Comparison of ENCODE assay signal across 12 mouse cellular contexts in genomic region chr5:134410307-134410836, GRCm38 (mm10). TPM values are rescaled to one million over a fixed set of nuclear protein-coding genes. Genes with fewer than 3 reads are reported as not detected.
A peak's percentile ranks its signal among the peaks of the same experiment; 100 is the strongest.
DNase-seq lines count a peak whose midpoint lies in the region; ATAC-seq and TF ChIP-seq lines count a peak whose summit lies in the region.
"Had no signal": no experiment of that assay in that cellular context is flagged by ENCODE, and none has a peak within 500 bp of the region (broad histone marks: within the 10 kb centered on the region; RNA-seq: fewer than 3 reads in every experiment).

No protein-coding gene starts in this region.

- no peak for DNase-seq in heart, adult 2 months
- no peak for DNase-seq in midbrain, embryonic 11.5 days (ENCODE audit: low spot score, missing footprints)
- DNase-seq in spleen, adult 12 weeks (ENCODE audit: low spot score), result no peak
- DNase-seq: gastrocnemius, postnatal 10 days; heart, postnatal 4 days had no signal

- intact Hi-C loops in heart, adult 2 months (cut with DNase I), result no loop called here

- H3K36me3 ChIP-seq in heart, embryonic 14.5 days (ENCODE audit: control insufficient read depth, insufficient read depth, low read length), result peaks cover 87% of the 10 kb centered on the region
- H3K36me3 ChIP-seq in heart, adult 2 months (ENCODE audit: control insufficient read depth, insufficient read depth, low read length), result no peaks in the 10 kb centered on the region; the same call in 1 of the 2 replicates
- peaks cover 60% of the 10 kb centered on the region for H3K36me3 ChIP-seq in midbrain, embryonic 11.5 days (ENCODE audit: control insufficient read depth, insufficient read depth, low read length)
- H3K36me3 ChIP-seq in midbrain, embryonic 16.5 days (ENCODE audit: control insufficient read depth, insufficient read depth, low read length), result peaks cover 54% of the 10 kb centered on the region
- peaks cover 58% of the 10 kb centered on the region for H3K36me3 ChIP-seq in intestine, embryonic 15.5 days

- H3K4me3 ChIP-seq in heart, embryonic 14.5 days (ENCODE audit: control insufficient read depth in 1 of 2, insufficient read depth in 1 of 2, low read depth in 1 of 2, low read length in 2 of 2), result no peak overlapping the region
- H3K4me3 ChIP-seq in heart, adult 2 months, result no peak overlapping the region
- no peak overlapping the region for H3K4me3 ChIP-seq in midbrain, embryonic 11.5 days (ENCODE audit: low read depth, low read length)
- no peak overlapping the region for H3K4me3 ChIP-seq in midbrain, embryonic 16.5 days (ENCODE audit: low read depth, low read length)
- no peak overlapping the region for H3K4me3 ChIP-seq in intestine, embryonic 15.5 days (replicated peaks)
- H3K4me3 ChIP-seq: forebrain, embryonic 10.5 days; myocyte had no signal

- no peak overlapping the region for H3K27ac ChIP-seq in heart, embryonic 14.5 days (replicated peaks in 1 of 2; ENCODE audit: control insufficient read depth in 1 of 2, insufficient read depth in 1 of 2, low read depth in 2 of 2, low read length in 2 of 2)
- H3K27ac ChIP-seq in heart, adult 2 months, result no peak overlapping the region
- no peak overlapping the region for H3K27ac ChIP-seq in midbrain, embryonic 11.5 days (ENCODE audit: low read depth, low read length)
- no peak overlapping the region for H3K27ac ChIP-seq in midbrain, embryonic 16.5 days (ENCODE audit: low read length)
- H3K27ac ChIP-seq in intestine, embryonic 15.5 days, result no peak overlapping the region
- H3K27ac ChIP-seq: forebrain, embryonic 10.5 days had no signal

- ATAC-seq in heart, embryonic 14.5 days (ENCODE audit: insufficient number of reproducible peaks, insufficient read depth, low FRiP score, low read depth), result 0 out of 2 replicates have a peak, but pooled peaks have one; percentile 20
- 0 out of 2 replicates have a peak, but pooled peaks have one; percentile 11 for ATAC-seq in midbrain, embryonic 11.5 days (ENCODE audit: low FRiP score)
- no peak for ATAC-seq in midbrain, embryonic 16.5 days
- peak; percentile 30 for ATAC-seq in intestine, embryonic 15.5 days
- ATAC-seq in megakaryocyte progenitor cell, adult 5-6 weeks (replicated peaks; ENCODE audit: poor library complexity), result peak; percentile 59
- no peak for ATAC-seq in granulocyte monocyte progenitor cell, adult 5-6 weeks (replicated peaks; ENCODE audit: poor library complexity, severe bottlenecking)

- no peaks in the 10 kb centered on the region for H3K9me3 ChIP-seq in heart, embryonic 14.5 days (ENCODE audit: control insufficient read depth, low read length)
- H3K9me3 ChIP-seq in midbrain, embryonic 11.5 days (ENCODE audit: control insufficient read depth, low read length), result no peaks in the 10 kb centered on the region
- H3K9me3 ChIP-seq in midbrain, embryonic 16.5 days (replicated peaks; ENCODE audit: control insufficient read depth, low read length, poor library complexity, severe bottlenecking), result no peaks in the 10 kb centered on the region
- no peaks in the 10 kb centered on the region for H3K9me3 ChIP-seq in intestine, embryonic 15.5 days
- H3K9me3 ChIP-seq: forebrain, embryonic 10.5 days had no signal

- TF ChIP-seq CTCF in heart, adult 2 months (IDR thresholded peaks at IDR 0.05), result no peak

- H3K4me1 ChIP-seq in heart, embryonic 14.5 days (ENCODE audit: control insufficient read depth in 2 of 2, insufficient read depth in 2 of 2, low read length in 2 of 2), result peaks cover 4 to 16% of the 10 kb centered on the region in 2 experiments
- no peaks in the 10 kb centered on the region for H3K4me1 ChIP-seq in heart, adult 2 months (ENCODE audit: control insufficient read depth, insufficient read depth, low read length)
- no peaks in the 10 kb centered on the region for H3K4me1 ChIP-seq in midbrain, embryonic 11.5 days (ENCODE audit: control insufficient read depth, insufficient read depth, low read length)
- no peaks in the 10 kb centered on the region for H3K4me1 ChIP-seq in midbrain, embryonic 16.5 days (ENCODE audit: control insufficient read depth, insufficient read depth, low read length)
- no peaks in the 10 kb centered on the region for H3K4me1 ChIP-seq in intestine, embryonic 15.5 days (replicated peaks)
- H3K4me1 ChIP-seq: forebrain, embryonic 10.5 days had no signal

- TF ChIP-seq POLR2A in heart, adult 2 months (IDR thresholded peaks at IDR 0.05; ENCODE audit: insufficient read depth, low read depth, low read length), result no peak

- H3K4me2 ChIP-seq in heart, embryonic 14.5 days (ENCODE audit: low read length), result no peak overlapping the region
- H3K4me2 ChIP-seq in midbrain, embryonic 11.5 days, result no peak overlapping the region
- H3K4me2 ChIP-seq in midbrain, embryonic 16.5 days (ENCODE audit: low read length), result no peak overlapping the region
- no peak overlapping the region for H3K4me2 ChIP-seq in intestine, embryonic 15.5 days (replicated peaks)

- H3K9ac ChIP-seq in heart, embryonic 14.5 days (ENCODE audit: low read length), result no peak overlapping the region
- no peak overlapping the region for H3K9ac ChIP-seq in heart, adult 2 months (ENCODE audit: low read depth, low read length)
- no peak overlapping the region for H3K9ac ChIP-seq in midbrain, embryonic 11.5 days (ENCODE audit: low read length)
- no peak overlapping the region for H3K9ac ChIP-seq in midbrain, embryonic 16.5 days (ENCODE audit: low read depth, low read length)
- no peak overlapping the region for H3K9ac ChIP-seq in intestine, embryonic 15.5 days

- TF ChIP-seq EP300 in heart, adult 2 months (IDR thresholded peaks at IDR 0.05; ENCODE audit: insufficient read depth, low read depth, low read length), result no peak

- H3K27me3 ChIP-seq in heart, embryonic 14.5 days (ENCODE audit: control insufficient read depth, insufficient read depth, low read length), result no peaks in the 10 kb centered on the region
- H3K27me3 ChIP-seq in heart, adult 2 months (ENCODE audit: control insufficient read depth, insufficient read depth, low read length), result no peaks in the 10 kb centered on the region
- H3K27me3 ChIP-seq in midbrain, embryonic 11.5 days (ENCODE audit: control insufficient read depth, insufficient read depth, low read length), result no peaks in the 10 kb centered on the region
- no peaks in the 10 kb centered on the region for H3K27me3 ChIP-seq in midbrain, embryonic 16.5 days (ENCODE audit: control insufficient read depth, insufficient read depth, low read depth, low read length)
- no peaks in the 10 kb centered on the region for H3K27me3 ChIP-seq in intestine, embryonic 15.5 days (replicated peaks)

- no peaks in the 10 kb centered on the region for H3K79me2 ChIP-seq in heart, adult 2 months (replicated peaks; ENCODE audit: control insufficient read depth, insufficient read depth, low read length)

- 92% methylated on average over 7 of the region's 7 CpGs for WGBS in heart, embryonic 14.5 days
- 91% methylated on average over 7 of the region's 7 CpGs for WGBS in heart, adult 2 months
- WGBS in midbrain, embryonic 11.5 days, result 92% methylated on average over 7 of the region's 7 CpGs
- WGBS in midbrain, embryonic 16.5 days, result 93% methylated on average over 7 of the region's 7 CpGs
- 92% methylated on average over 7 of the region's 7 CpGs for WGBS in intestine, embryonic 15.5 days

RNA-seq across cellular contexts. Expression of gene Gtf2ird1, which starts 46.1 kb away (rescaled TPM):
- polyA plus RNA-seq in heart, embryonic 14.5 days (2014; fragmentation: Nextera tagmentation; extraction: Ambion mirVana), result 53.9 and 55.0 TPM in 2 replicates
- total RNA-seq in heart, adult 2 months (2021), result 10 to 100 TPM; 23.8 to 26.4 TPM
- polyA plus RNA-seq in heart, adult 2 months (2012; rRNA removed), result 13.4 and 18.0 TPM in 2 replicates
- polyA plus RNA-seq in midbrain, embryonic 11.5 days (2014; fragmentation: Nextera tagmentation; extraction: Ambion mirVana), result 86.5 and 88.1 TPM in 2 replicates
- polyA plus RNA-seq in midbrain, embryonic 16.5 days (2015; fragmentation: Nextera tagmentation; extraction: Ambion mirVana), result 74.3 and 81.5 TPM in 2 replicates
- polyA plus RNA-seq in intestine, embryonic 15.5 days (2015; fragmentation: Nextera tagmentation; extraction: Ambion mirVana), result 81.6 and 84.4 TPM in 2 replicates
- 21.9 and 28.4 TPM in 2 replicates for total RNA-seq in megakaryocyte progenitor cell, adult 5-6 weeks (2015)
- 14.5 and 18.2 TPM in 2 replicates for total RNA-seq in megakaryocyte progenitor cell, adult 5-6 weeks (2017)
- 28.2 and 43.1 TPM in 2 replicates for total RNA-seq in granulocyte monocyte progenitor cell, adult 5-6 weeks (2014; fragmentation: Nextera tagmentation)
- total RNA-seq in granulocyte monocyte progenitor cell, adult 5-6 weeks (2017), result 9.5 and 14.0 TPM in 2 replicates

Comparison
In these comparisons a context has a peak if more than half of its experiments do, and no peak if none do; other contexts are left out.
1. ATAC-seq: peak in heart, embryonic 14.5 days (single experiment), midbrain, embryonic 11.5 days (single experiment), intestine, embryonic 15.5 days (single experiment) and megakaryocyte progenitor cell, adult 5-6 weeks (single experiment); none in midbrain, embryonic 16.5 days (single experiment) and granulocyte monocyte progenitor cell, adult 5-6 weeks (single experiment).